Mouse (Mus musculus): ENCODE measurements around the gene Flad1.

Flad1 gene

GRCm38 (mm10) chr3:89396654-89397005 lies 15.0 kb downstream of the Flad1 start:
- no peak for DNase-seq (ENCODE audit: low read depth, low spot score)

- no peak for DNase-seq (ENCODE audit: low read depth, low spot score)
Observed at GRCm38 (mm10) chr3:89395806-89396653, 15.6 kb downstream of the Flad1 start.

GRCm38 (mm10) chr3:89395419-89395805 lies 16.3 kb downstream of the Flad1 start:
- DNase-seq (ENCODE audit: low read depth, low spot score) = no peak

GRCm38 (mm10) chr3:89394894-89395256 lies 16.8 kb downstream of the Flad1 start:
- no peak for DNase-seq (ENCODE audit: low read depth, low spot score)

- DNase-seq (ENCODE audit: low read depth, low spot score) = no peak
Observed at GRCm38 (mm10) chr3:89394006-89394893, 17.4 kb downstream of the Flad1 start, which contains the start of gene Zbtb7b. Gene Zbtb7b (minus strand): TSS chr3:89394776.

- DNase-seq (ENCODE audit: low read depth, low spot score) = peak; percentile 79
Observed at GRCm38 (mm10) chr3:89393605-89394004, 18.1 kb downstream of the Flad1 start.

GRCm38 (mm10) chr3:89392871-89393311 lies 18.8 kb downstream of the Flad1 start:
- DNase-seq (ENCODE audit: low read depth, low spot score) = no peak

- no peak for DNase-seq (ENCODE audit: low read depth, low spot score)
Observed at GRCm38 (mm10) chr3:89391663-89392511, 19.8 kb downstream of the Flad1 start.

- no peak for DNase-seq (ENCODE audit: low read depth, low spot score)
Observed at GRCm38 (mm10) chr3:89390699-89391662, 20.7 kb downstream of the Flad1 start.

GRCm38 (mm10) chr3:89390111-89390515 lies 21.6 kb downstream of the Flad1 start:
- DNase-seq (ENCODE audit: low read depth, low spot score) = no peak

GRCm38 (mm10) chr3:89388901-89389740 lies 22.5 kb downstream of the Flad1 start:
- no peak for DNase-seq (ENCODE audit: low read depth, low spot score)

GRCm38 (mm10) chr3:89388134-89388881 lies 23.4 kb downstream of the Flad1 start:
- DNase-seq (ENCODE audit: low read depth, low spot score) = no peak

- no peak for DNase-seq (ENCODE audit: low read depth, low spot score)
Observed at GRCm38 (mm10) chr3:89387632-89388031, 24.0 kb downstream of the Flad1 start.

- DNase-seq (ENCODE audit: low read depth, low spot score) = no peak
Observed at GRCm38 (mm10) chr3:89386438-89387420, 24.9 kb downstream of the Flad1 start.

GRCm38 (mm10) chr3:89385451-89385850 lies 26.2 kb downstream of the Flad1 start:
- DNase-seq (ENCODE audit: low read depth, low spot score) = no peak

GRCm38 (mm10) chr3:89384331-89385076 lies 27.2 kb downstream of the Flad1 start:
- DNase-seq (ENCODE audit: low read depth, low spot score) = no peak

Measured in brain, embryonic 18.5 days (tissue).